In the genomic region with DNA sequence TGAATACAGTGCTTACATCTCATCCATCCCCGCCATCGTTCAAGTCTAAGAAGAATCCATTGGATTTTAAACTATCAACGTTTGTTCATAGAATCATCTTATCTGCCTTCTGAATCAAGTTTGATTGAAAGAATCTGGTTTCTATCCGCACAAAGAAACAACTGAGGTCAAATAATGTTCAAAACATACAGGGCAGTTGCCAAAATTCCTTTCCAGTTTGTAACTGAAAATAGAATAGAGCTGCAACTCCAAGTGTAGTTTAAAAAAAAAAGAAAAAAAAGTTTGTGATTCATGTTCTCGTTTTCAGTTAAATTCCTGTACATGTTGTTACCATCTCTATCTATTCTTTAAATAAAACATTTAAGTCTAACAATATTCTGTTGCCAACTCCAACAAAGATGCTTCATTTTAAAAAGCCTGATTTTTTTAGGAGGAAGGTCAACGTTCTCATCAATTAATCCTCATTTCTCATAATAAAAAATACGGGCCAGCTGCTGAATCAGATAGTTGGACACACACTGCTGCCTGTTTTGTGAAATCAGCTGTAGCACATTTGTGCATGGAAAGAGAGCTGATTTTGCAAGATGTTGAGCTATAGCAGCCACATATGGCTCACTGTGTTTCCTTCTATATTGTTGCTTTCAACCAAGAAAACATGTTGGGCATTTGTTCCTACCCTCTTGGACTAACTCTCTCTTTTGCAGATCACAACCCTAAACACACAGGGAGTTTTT, we compare ENCODE assay signal across 18 mouse cellular contexts.
DNase-seq lines count a peak whose midpoint lies in the region; ATAC-seq and TF ChIP-seq lines count a peak whose summit lies in the region.
"Had no signal": no experiment of that assay in that cellular context is flagged by ENCODE, and none has a peak within 500 bp of the region (broad histone marks: within the 10 kb centered on the region; RNA-seq: fewer than 3 reads in every experiment).

No protein-coding gene starts in this region.

- H3K4me3 ChIP-seq in kidney, embryonic 14.5 days (ENCODE audit: low read length), result no peak overlapping the region
- H3K4me3 ChIP-seq in thymus, adult 2 months (ENCODE audit: control insufficient read depth, insufficient read depth, low read length), result no peak overlapping the region
- H3K4me3 ChIP-seq: heart, embryonic 10.5 days; midbrain, embryonic 10.5 days; neural tube, embryonic 12.5 days had no signal

- H3K27ac ChIP-seq in kidney, embryonic 14.5 days (ENCODE audit: low read depth, low read length), result no peak overlapping the region; the same call in 1 of the 2 replicates
- no peak overlapping the region for H3K27ac ChIP-seq in thymus, adult 2 months (ENCODE audit: control insufficient read depth, insufficient read depth, low read length)
- H3K27ac ChIP-seq: heart, embryonic 10.5 days; midbrain, embryonic 10.5 days; neural tube, embryonic 12.5 days had no signal

- H3K9ac ChIP-seq in kidney, embryonic 14.5 days (ENCODE audit: low read depth, low read length), result no peak overlapping the region
- H3K9ac ChIP-seq: liver, postnatal 0 days; neural tube, embryonic 12.5 days had no signal

- TF ChIP-seq CTCF in thymus, adult 2 months (IDR thresholded peaks at IDR 0.05; ENCODE audit: borderline replicate concordance, control insufficient read depth, extremely low read depth, insufficient read depth, low read length, poor library complexity), result no peak

- no peaks in the 10 kb centered on the region for H3K9me3 ChIP-seq in kidney, embryonic 14.5 days (ENCODE audit: control insufficient read depth, low read length)
- H3K9me3 ChIP-seq: heart, embryonic 10.5 days; midbrain, embryonic 10.5 days; neural tube, embryonic 12.5 days had no signal

- peak; percentile 3 for DNase-seq in heart, adult 8-10 months (ENCODE audit: low spot score)
- no peak for DNase-seq in heart, postnatal 25 days (ENCODE audit: low spot score)
- DNase-seq in kidney, postnatal 14 days, result peak; percentile 4
- DNase-seq in 3134 (ENCODE audit: extremely low read depth, insufficient read length, low spot score) (peak; percentile 10), NIH3T3 (ENCODE audit: low read depth) (peak; percentile 32)
- DNase-seq in spleen, adult 12 weeks (ENCODE audit: low spot score), result no peak
- no peak for DNase-seq in thymus, adult 2 months
- DNase-seq: cerebellum, adult 11 months; cerebellum, postnatal 14 days; embryo, embryonic 11 days; gastrocnemius, postnatal 10 days; liver; liver, postnatal 0 days had no signal

- 62% methylated on average over 7 of the region's 7 CpGs for WGBS in kidney, embryonic 14.5 days
- 86% methylated on average over 7 of the region's 7 CpGs for WGBS in thymus, adult 2 months

- no peak for ATAC-seq in kidney, embryonic 14.5 days (ENCODE audit: low FRiP score, low TSS enrichment)
- ATAC-seq: forebrain, embryonic 16.5 days; liver, postnatal 0 days had no signal

- TF ChIP-seq POLR2A in thymus, adult 2 months (IDR thresholded peaks at IDR 0.05; ENCODE audit: control insufficient read depth, extremely low read depth, insufficient read depth, low read length, poor library complexity), result no peak

- no peaks in the 10 kb centered on the region for H3K27me3 ChIP-seq in kidney, embryonic 14.5 days (ENCODE audit: control insufficient read depth, insufficient read depth, low read length)
- no peaks in the 10 kb centered on the region for H3K27me3 ChIP-seq in thymus, adult 2 months (ENCODE audit: control insufficient read depth, insufficient read depth, low read length)
- H3K27me3 ChIP-seq: neural tube, embryonic 12.5 days had no signal

- intact Hi-C loops in heart, postnatal 25 days (cut with DNase I), result loop anchor here (10.0 kb wide), 1 partner anchor 781 kb away; no protein-coding TSS in a partner anchor

- H3K4me2 ChIP-seq in kidney, embryonic 14.5 days (replicated peaks; ENCODE audit: low read depth, low read length), result no peak overlapping the region
- H3K4me2 ChIP-seq: neural tube, embryonic 12.5 days had no signal

- H3K36me3 ChIP-seq in kidney, embryonic 14.5 days (ENCODE audit: control insufficient read depth, insufficient read depth, low read length), result no peaks in the 10 kb centered on the region
- H3K36me3 ChIP-seq in thymus, adult 2 months (ENCODE audit: control insufficient read depth, insufficient read depth, low read length), result no peaks in the 10 kb centered on the region
- H3K36me3 ChIP-seq: heart, embryonic 10.5 days; midbrain, embryonic 10.5 days; neural tube, embryonic 12.5 days had no signal

- H3K4me1 ChIP-seq in kidney, embryonic 14.5 days (ENCODE audit: control insufficient read depth, insufficient read depth, low read length), result no peaks in the 10 kb centered on the region
- no peaks in the 10 kb centered on the region for H3K4me1 ChIP-seq in thymus, adult 2 months (replicated peaks; ENCODE audit: control insufficient read depth, insufficient read depth, low read length)
- H3K4me1 ChIP-seq: heart, embryonic 10.5 days; midbrain, embryonic 10.5 days; neural tube, embryonic 12.5 days had no signal

Comparison
In these comparisons a context has a peak if more than half of its experiments do, and no peak if none do; other contexts are left out.
1. DNase-seq: peak in heart, adult 8-10 months (single experiment), kidney, postnatal 14 days (single experiment), 3134 (single experiment) and NIH3T3 (single experiment); none in heart, postnatal 25 days (single experiment), spleen, adult 12 weeks (single experiment) and thymus, adult 2 months (single experiment).